Mouse (Mus musculus): ENCODE measurements at regions not wholly inside any gene's neighbourhood (a gene's known extent, or its start where the extent isn't known, plus 50 kb on each side); places are given as distances from the start of the nearest gene placed in this dataset.

- TF ChIP-seq EP300 (IDR thresholded peaks at IDR 0.05), result no peak
- TF ChIP-seq CTCF (IDR thresholded peaks at IDR 0.05), result no peak
- WGBS, result 33% methylated on average over 1 of the region's 1 CpGs
Observed at GRCm38 (mm10) chrX:110289397-110289796, 524.7 kb upstream of the Pou3f4 start.

GRCm38 (mm10) chrX:110307645-110308044 lies 506.4 kb upstream of the Pou3f4 start:
- no peak for TF ChIP-seq EP300 (IDR thresholded peaks at IDR 0.05)
- TF ChIP-seq CTCF (IDR thresholded peaks at IDR 0.05), result no peak
- Histone ChIP-seq H3K9ac (replicated peaks; ENCODE audit: low read depth) (no peak overlapping the region), H3K36me3 (ENCODE audit: insufficient read depth, low read length) (no peaks in the 10 kb centered on the region), H3K4me1 (ENCODE audit: insufficient read depth, low read depth, low read length) (no peaks in the 10 kb centered on the region), H3K4me3 (ENCODE audit: low read depth, low read length) (no peak overlapping the region), H3K9me3 (ENCODE audit: low read length) (no peaks in the 10 kb centered on the region), H3K27me3 (replicated peaks; ENCODE audit: insufficient read depth, low read length) (no peaks in the 10 kb centered on the region), H3K27ac (ENCODE audit: low read length) (no peak overlapping the region), H3K4me2 (replicated peaks; ENCODE audit: low read depth, low read length) (no peak overlapping the region)
- DNase-seq (ENCODE audit: low spot score), result no peak
- no peak for ATAC-seq
- WGBS, result 63% methylated on average over 2 of the region's 2 CpGs

More at GRCm38 (mm10) chrX:110289397-110289796, 524.7 kb upstream of the Pou3f4 start:
- Histone ChIP-seq H3K4me2 (replicated peaks; ENCODE audit: low read depth, low read length) (no peak overlapping the region), H3K4me3 (ENCODE audit: low read depth, low read length) (no peak overlapping the region), H3K36me3 (ENCODE audit: insufficient read depth, low read length) (no peaks in the 10 kb centered on the region), H3K9ac (replicated peaks; ENCODE audit: low read depth) (no peak overlapping the region), H3K4me1 (ENCODE audit: insufficient read depth, low read depth, low read length) (no peaks in the 10 kb centered on the region), H3K27ac (ENCODE audit: low read length) (no peak overlapping the region), H3K9me3 (ENCODE audit: low read length) (no peaks in the 10 kb centered on the region), H3K27me3 (replicated peaks; ENCODE audit: insufficient read depth, low read length) (no peaks in the 10 kb centered on the region)
- ATAC-seq (no peak), DNase-seq (ENCODE audit: low spot score) (no peak)

- no peak overlapping the region for H3K9ac ChIP-seq (replicated peaks; ENCODE audit: low read depth)
- WGBS, result 89% methylated on average over 2 of the region's 2 CpGs
- no peaks in the 10 kb centered on the region for H3K4me1 ChIP-seq (ENCODE audit: insufficient read depth, low read depth, low read length)
- H3K36me3 ChIP-seq (ENCODE audit: insufficient read depth, low read length), result no peaks in the 10 kb centered on the region
- no peak overlapping the region for H3K27ac ChIP-seq (ENCODE audit: low read length)
- no peak for DNase-seq (ENCODE audit: low spot score)
- TF ChIP-seq EP300 (IDR thresholded peaks at IDR 0.05) (no peak), CTCF (IDR thresholded peaks at IDR 0.05) (no peak)
- H3K4me2 ChIP-seq (replicated peaks; ENCODE audit: low read depth, low read length), result no peak overlapping the region
- H3K9me3 ChIP-seq (ENCODE audit: low read length), result no peaks in the 10 kb centered on the region
- ATAC-seq, result no peak
- H3K4me3 ChIP-seq (ENCODE audit: low read depth, low read length), result no peak overlapping the region
- H3K27me3 ChIP-seq (replicated peaks; ENCODE audit: insufficient read depth, low read length), result no peaks in the 10 kb centered on the region
Observed at GRCm38 (mm10) chrX:110308810-110309209, 505.3 kb upstream of the Pou3f4 start.

GRCm38 (mm10) chrX:110317825-110318769 lies 496.0 kb upstream of the Pou3f4 start:
- Histone ChIP-seq H3K4me3 (ENCODE audit: low read depth, low read length) (no peak overlapping the region), H3K9ac (replicated peaks; ENCODE audit: low read depth) (no peak overlapping the region), H3K27ac (ENCODE audit: low read length) (no peak overlapping the region), H3K36me3 (ENCODE audit: insufficient read depth, low read length) (no peaks in the 10 kb centered on the region), H3K4me1 (ENCODE audit: insufficient read depth, low read depth, low read length) (no peaks in the 10 kb centered on the region), H3K4me2 (replicated peaks; ENCODE audit: low read depth, low read length) (no peak overlapping the region), H3K27me3 (replicated peaks; ENCODE audit: insufficient read depth, low read length) (no peaks in the 10 kb centered on the region), H3K9me3 (ENCODE audit: low read length) (no peaks in the 10 kb centered on the region)
- WGBS, result 50% methylated on average over 8 of the region's 8 CpGs
- TF ChIP-seq EP300 (IDR thresholded peaks at IDR 0.05), result no peak
- TF ChIP-seq CTCF (IDR thresholded peaks at IDR 0.05), result no peak
- no peak for ATAC-seq
- DNase-seq (ENCODE audit: low spot score), result peak; percentile 15

- H3K4me2 ChIP-seq (replicated peaks; ENCODE audit: low read depth, low read length), result no peak overlapping the region
- H3K9me3 ChIP-seq (ENCODE audit: low read length), result no peaks in the 10 kb centered on the region
- no peak overlapping the region for H3K9ac ChIP-seq (replicated peaks; ENCODE audit: low read depth)
- no peak for ATAC-seq
- no peaks in the 10 kb centered on the region for H3K36me3 ChIP-seq (ENCODE audit: insufficient read depth, low read length)
- no peak overlapping the region for H3K4me3 ChIP-seq (ENCODE audit: low read depth, low read length)
- H3K27ac ChIP-seq (ENCODE audit: low read length), result no peak overlapping the region
- H3K4me1 ChIP-seq (ENCODE audit: insufficient read depth, low read depth, low read length), result no peaks in the 10 kb centered on the region
- no peak for TF ChIP-seq CTCF (IDR thresholded peaks at IDR 0.05)
- no peak for TF ChIP-seq EP300 (IDR thresholded peaks at IDR 0.05)
- DNase-seq (ENCODE audit: low spot score), result no peak
- H3K27me3 ChIP-seq (replicated peaks; ENCODE audit: insufficient read depth, low read length), result no peaks in the 10 kb centered on the region
Observed at GRCm38 (mm10) chrX:110320250-110320649, 493.8 kb upstream of the Pou3f4 start.

- H3K36me3 ChIP-seq (ENCODE audit: insufficient read depth, low read length), result no peaks in the 10 kb centered on the region
- WGBS, result 70% methylated on average over 2 of the region's 2 CpGs
- no peaks in the 10 kb centered on the region for H3K9me3 ChIP-seq (ENCODE audit: low read length)
- H3K4me1 ChIP-seq (ENCODE audit: insufficient read depth, low read depth, low read length), result no peaks in the 10 kb centered on the region
- H3K9ac ChIP-seq (replicated peaks; ENCODE audit: low read depth), result no peak overlapping the region
- DNase-seq (ENCODE audit: low spot score), result no peak
- no peak for TF ChIP-seq EP300 (IDR thresholded peaks at IDR 0.05)
- TF ChIP-seq CTCF (IDR thresholded peaks at IDR 0.05), result no peak
- H3K4me3 ChIP-seq (ENCODE audit: low read depth, low read length), result no peak overlapping the region
- H3K27ac ChIP-seq (ENCODE audit: low read length), result no peak overlapping the region
- no peak overlapping the region for H3K4me2 ChIP-seq (replicated peaks; ENCODE audit: low read depth, low read length)
- no peaks in the 10 kb centered on the region for H3K27me3 ChIP-seq (replicated peaks; ENCODE audit: insufficient read depth, low read length)
- no peak for ATAC-seq
Observed at GRCm38 (mm10) chrX:110334288-110334687, 479.8 kb upstream of the Pou3f4 start.

Measured in lung, postnatal 0 days (tissue).